In the genomic region with DNA sequence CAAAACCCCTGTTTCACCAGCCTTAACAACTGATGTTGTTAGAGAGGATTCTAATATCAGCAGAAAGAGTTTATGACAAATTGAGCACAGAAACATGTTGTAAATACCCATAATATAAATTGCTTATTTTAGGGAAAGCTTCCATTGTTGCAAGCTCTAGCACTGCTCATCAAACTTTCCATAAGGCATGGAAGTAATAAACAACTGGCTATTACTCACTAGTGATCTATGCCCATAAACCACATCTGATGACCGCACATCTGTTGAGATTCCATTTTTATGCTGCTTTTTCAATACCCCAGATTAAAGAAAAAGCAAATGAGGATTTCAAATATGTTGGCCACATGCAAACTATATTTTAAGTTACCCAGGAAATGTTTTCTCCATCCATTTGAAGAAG, we compare ENCODE assay signal across 25 mouse cellular contexts. TPM values are rescaled to one million over a fixed set of nuclear protein-coding genes. Genes with fewer than 3 reads are reported as not detected.
DNase-seq lines count a peak whose midpoint lies in the region; ATAC-seq and TF ChIP-seq lines count a peak whose summit lies in the region.
"Had no signal": no experiment of that assay in that cellular context is flagged by ENCODE, and none has a peak within 500 bp of the region (broad histone marks: within the 10 kb centered on the region; RNA-seq: fewer than 3 reads in every experiment).

No protein-coding gene starts in this region.

- peak; percentile 30 for DNase-seq in 3134 (ENCODE audit: extremely low read depth, insufficient read length, low spot score)
- DNase-seq in 3T3-L1 (ENCODE audit: low read depth, low spot score), result peak; percentile 88
- DNase-seq in NIH3T3 (ENCODE audit: low read depth), result peak; percentile 79
- no peak for DNase-seq in thymus, adult 18-20 months
- DNase-seq in heart, adult 2 months, result no peak
- DNase-seq: adrenal gland, adult 2 months; adrenal gland, postnatal 10 days; adrenal gland, postnatal 25 days; cerebellum, adult 11 months; cerebellum, adult 18-20 months; cerebellum, adult 8-10 months; cerebellum, adult 9-11 months; cerebellum, postnatal 14 days; cerebellum, postnatal 36 days; embryo, embryonic 11 days had no signal

- intact Hi-C loops in heart, adult 2 months (cut with DNase I), result no loop called here

- H3K4me3 ChIP-seq in heart, adult 2 months, result no peak overlapping the region
- H3K4me3 ChIP-seq: embryonic facial prominence, embryonic 13.5 days; embryonic facial prominence, embryonic 15.5 days; erythroblast, embryonic 14.5 days; forebrain, embryonic 10.5 days; forebrain, embryonic 12.5 days had no signal

- H3K9ac ChIP-seq in heart, adult 2 months (ENCODE audit: low read depth, low read length), result no peak overlapping the region
- H3K9ac ChIP-seq: embryonic facial prominence, embryonic 13.5 days; embryonic facial prominence, embryonic 15.5 days; forebrain, embryonic 12.5 days had no signal

- 96% methylated on average over 1 of the region's 1 CpGs for WGBS in heart, adult 2 months

- no peaks in the 10 kb centered on the region for H3K4me1 ChIP-seq in heart, adult 2 months (ENCODE audit: control insufficient read depth, insufficient read depth, low read length)
- H3K4me1 ChIP-seq: embryonic facial prominence, embryonic 13.5 days; forebrain, embryonic 10.5 days; forebrain, embryonic 12.5 days had no signal

- TF ChIP-seq EP300 in heart, adult 2 months (IDR thresholded peaks at IDR 0.05; ENCODE audit: insufficient read depth, low read depth, low read length), result no peak

- no peak for ATAC-seq in erythroblast, adult 5-6 weeks (replicated peaks; ENCODE audit: low FRiP score, poor library complexity, severe bottlenecking)
- ATAC-seq: forebrain, embryonic 14.5 days; forebrain, embryonic 16.5 days had no signal

- no peaks in the 10 kb centered on the region for H3K79me2 ChIP-seq in heart, adult 2 months (replicated peaks; ENCODE audit: control insufficient read depth, insufficient read depth, low read length)

- no peak overlapping the region for H3K27ac ChIP-seq in heart, adult 2 months
- H3K27ac ChIP-seq: embryonic facial prominence, embryonic 13.5 days; embryonic facial prominence, embryonic 15.5 days; forebrain, embryonic 10.5 days; forebrain, embryonic 12.5 days had no signal

- TF ChIP-seq POLR2A in heart, adult 2 months (IDR thresholded peaks at IDR 0.05; ENCODE audit: insufficient read depth, low read depth, low read length), result no peak

- H3K36me3 ChIP-seq in heart, adult 2 months (ENCODE audit: control insufficient read depth, insufficient read depth, low read length), result no peaks in the 10 kb centered on the region
- H3K36me3 ChIP-seq: embryonic facial prominence, embryonic 13.5 days; embryonic facial prominence, embryonic 15.5 days; forebrain, embryonic 10.5 days; forebrain, embryonic 12.5 days had no signal

- H3K27me3 ChIP-seq in heart, adult 2 months (ENCODE audit: control insufficient read depth, insufficient read depth, low read length), result no peaks in the 10 kb centered on the region
- H3K27me3 ChIP-seq: embryonic facial prominence, embryonic 13.5 days; embryonic facial prominence, embryonic 15.5 days; forebrain, embryonic 12.5 days had no signal

- no peak for TF ChIP-seq CTCF in heart, adult 2 months (IDR thresholded peaks at IDR 0.05)

RNA-seq across cellular contexts. Expression of gene Cav2, which starts 22.8 kb away (rescaled TPM):
- total RNA-seq in erythroblast, adult 5-6 weeks (2015; ENCODE audit: low replicate concordance), result 2.7 and 9.4 TPM in 2 replicates
- total RNA-seq in erythroblast, adult 5-6 weeks (2017; ENCODE audit: low replicate concordance), result 0.98 TPM in 1 of 2 replicates, not detected in the other
- total RNA-seq in heart, adult 2 months (2021), result 10 to 100 TPM; 40.7 to 44.8 TPM
- polyA plus RNA-seq in heart, adult 2 months (2012; rRNA removed), result 54.2 and 69.5 TPM in 2 replicates
- total RNA-seq: MEL had no signal
- polyA plus RNA-seq: erythroblast, embryonic 14.5 days had no signal

RNA-seq across cellular contexts. Expression of gene Cav1, which starts 48.0 kb away (rescaled TPM):
- total RNA-seq in erythroblast, adult 5-6 weeks (2015; ENCODE audit: low replicate concordance), result not detected in 2 replicates
- total RNA-seq in erythroblast, adult 5-6 weeks (2017; ENCODE audit: low replicate concordance), result not detected in 2 replicates
- 100 to 1,000 TPM; 207 to 212 TPM for total RNA-seq in heart, adult 2 months (2021)
- 483 and 602 TPM in 2 replicates for polyA plus RNA-seq in heart, adult 2 months (2012; rRNA removed)
- total RNA-seq: common myeloid progenitor, adult 5-6 weeks; MEL had no signal
- polyA plus RNA-seq: erythroblast, embryonic 14.5 days had no signal

Comparison
In these comparisons a context has a peak if more than half of its experiments do, and no peak if none do; other contexts are left out.
1. DNase-seq: peak in 3134 (single experiment), 3T3-L1 (single experiment) and NIH3T3 (single experiment); none in thymus, adult 18-20 months (0 of 2) and heart, adult 2 months (0 of 2).
2. RNA of gene Cav2, which starts 22.8 kb away (total RNA-seq): 40.7 to 44.8 TPM in heart, adult 2 months; 0.98 to 9.4 TPM in erythroblast, adult 5-6 weeks; every median in the first group is over 4 times any median in the second.
3. RNA of gene Cav1, which starts 48.0 kb away (total RNA-seq): 207 to 212 TPM in heart, adult 2 months; not detected in erythroblast, adult 5-6 weeks; every median in the first group is over 100 times any median in the second.